Mouse (Mus musculus): ENCODE measurements around the gene Itprid2. TPM values are rescaled to one million over a fixed set of nuclear protein-coding genes. Genes with fewer than 3 reads are reported as not detected.
A peak's percentile ranks its signal among the peaks of the same experiment; 100 is the strongest.

Gene Itprid2
- polyA plus RNA-seq, 1 experiment from 2014 or later, result 4.9 TPM

- no peaks in the 10 kb centered on the region for H3K9me3 ChIP-seq
- 92% methylated on average over 4 of the region's 4 CpGs for WGBS
- no peak overlapping the region for H3K27ac ChIP-seq
- H3K36me3 ChIP-seq (replicated peaks), result no peaks in the 10 kb centered on the region
- H3K4me1 ChIP-seq, result no peaks in the 10 kb centered on the region
- H3K4me2 ChIP-seq, result no peak overlapping the region
- no peaks in the 10 kb centered on the region for H3K27me3 ChIP-seq
- no peak overlapping the region for H3K9ac ChIP-seq
- ATAC-seq (ENCODE audit: low FRiP score), result no peak
- no peak overlapping the region for H3K4me3 ChIP-seq (replicated peaks)
Measured at GRCm38 (mm10) chr2:79695190-79695589, 60.0 kb downstream of the Itprid2 start.

- Histone ChIP-seq H3K27me3 (no peaks in the 10 kb centered on the region), H3K4me3 (replicated peaks) (no peak overlapping the region), H3K4me2 (no peak overlapping the region), H3K9me3 (no peaks in the 10 kb centered on the region), H3K36me3 (replicated peaks) (no peaks in the 10 kb centered on the region), H3K9ac (no peak overlapping the region), H3K4me1 (no peaks in the 10 kb centered on the region), H3K27ac (no peak overlapping the region)
- no peak for ATAC-seq (ENCODE audit: low FRiP score)
- WGBS, result 92% methylated on average over 12 of the region's 12 CpGs
Measured at GRCm38 (mm10) chr2:79695939-79696338, 60.8 kb downstream of the Itprid2 start.

- no peaks in the 10 kb centered on the region for H3K4me1 ChIP-seq
- H3K36me3 ChIP-seq (replicated peaks), result no peaks in the 10 kb centered on the region
- H3K27ac ChIP-seq, result no peak overlapping the region
- no peak overlapping the region for H3K9ac ChIP-seq
- no peak overlapping the region for H3K4me3 ChIP-seq (replicated peaks)
- no peak for ATAC-seq (ENCODE audit: low FRiP score)
- WGBS, result 88% methylated on average over 10 of the region's 10 CpGs
- H3K9me3 ChIP-seq, result no peaks in the 10 kb centered on the region
- no peaks in the 10 kb centered on the region for H3K27me3 ChIP-seq
- H3K4me2 ChIP-seq, result no peak overlapping the region
Measured at GRCm38 (mm10) chr2:79696478-79697230, 61.5 kb downstream of the Itprid2 start.

GRCm38 (mm10) chr2:79698166-79698565, 63.0 kb downstream of the Itprid2 start:
- no peak overlapping the region for H3K9ac ChIP-seq
- H3K36me3 ChIP-seq (replicated peaks), result no peaks in the 10 kb centered on the region
- no peak overlapping the region for H3K4me2 ChIP-seq
- no peak overlapping the region for H3K27ac ChIP-seq
- no peaks in the 10 kb centered on the region for H3K9me3 ChIP-seq
- H3K4me3 ChIP-seq (replicated peaks), result no peak overlapping the region
- WGBS, result 72% methylated on average over 2 of the region's 2 CpGs
- H3K27me3 ChIP-seq, result no peaks in the 10 kb centered on the region
- ATAC-seq (ENCODE audit: low FRiP score), result no peak
- H3K4me1 ChIP-seq, result no peaks in the 10 kb centered on the region

- 88% methylated on average over 2 of the region's 2 CpGs for WGBS
- H3K27me3 ChIP-seq, result no peaks in the 10 kb centered on the region
- no peak overlapping the region for H3K4me3 ChIP-seq (replicated peaks)
Measured at GRCm38 (mm10) chr2:79704773-79705172, 69.6 kb downstream of the Itprid2 start.

GRCm38 (mm10) chr2:79707575-79707974, 72.4 kb downstream of the Itprid2 start, which contains the start of gene Ppp1r1c:
Gene Ppp1r1c, plus strand, starts transcription at chr2:79707780.
- ATAC-seq (ENCODE audit: low FRiP score), result no peak
- H3K4me2 ChIP-seq, result no peak within 1 kb of the TSS
- no peaks in the 10 kb centered on the region for H3K9me3 ChIP-seq
- no peaks in the 10 kb centered on the region for H3K27me3 ChIP-seq
- H3K36me3 ChIP-seq (replicated peaks), result no peaks in the 10 kb centered on the region
- H3K9ac ChIP-seq, result no peak within 1 kb of the TSS
- H3K4me1 ChIP-seq, result no peaks in the 10 kb centered on the region
- H3K27ac ChIP-seq, result no peak within 1 kb of the TSS
- H3K4me3 ChIP-seq (replicated peaks), result no peak within 1 kb of the TSS
- WGBS, result 87% methylated on average over 6 of the region's 6 CpGs

More at GRCm38 (mm10) chr2:79704773-79705172, 69.6 kb downstream of the Itprid2 start:
- H3K9me3 ChIP-seq, result no peaks in the 10 kb centered on the region
- no peak overlapping the region for H3K27ac ChIP-seq
- H3K4me2 ChIP-seq, result no peak overlapping the region
- H3K36me3 ChIP-seq (replicated peaks), result no peaks in the 10 kb centered on the region
- no peak for ATAC-seq (ENCODE audit: low FRiP score)
- H3K9ac ChIP-seq, result no peak overlapping the region
- no peaks in the 10 kb centered on the region for H3K4me1 ChIP-seq

- H3K4me3 ChIP-seq (replicated peaks), result no peak overlapping the region
- H3K27me3 ChIP-seq, result no peaks in the 10 kb centered on the region
- H3K4me1 ChIP-seq, result no peaks in the 10 kb centered on the region
- H3K27ac ChIP-seq, result no peak overlapping the region
- no peak overlapping the region for H3K4me2 ChIP-seq
- H3K9ac ChIP-seq, result no peak overlapping the region
- H3K36me3 ChIP-seq (replicated peaks), result no peaks in the 10 kb centered on the region
- 90% methylated on average over 3 of the region's 3 CpGs for WGBS
- H3K9me3 ChIP-seq, result no peaks in the 10 kb centered on the region
- no peak for ATAC-seq (ENCODE audit: low FRiP score)
Measured at GRCm38 (mm10) chr2:79713662-79714091, 78.5 kb downstream of the Itprid2 start.

- H3K9me3 ChIP-seq, result no peaks in the 10 kb centered on the region
- no peak overlapping the region for H3K27ac ChIP-seq
- no peaks in the 10 kb centered on the region for H3K36me3 ChIP-seq (replicated peaks)
- no peak overlapping the region for H3K4me3 ChIP-seq (replicated peaks)
- 84% methylated on average over 6 of the region's 6 CpGs for WGBS
- ATAC-seq (ENCODE audit: low FRiP score), result no peak
- no peak overlapping the region for H3K4me2 ChIP-seq
- H3K4me1 ChIP-seq, result no peaks in the 10 kb centered on the region
- H3K9ac ChIP-seq, result no peak overlapping the region
- no peaks in the 10 kb centered on the region for H3K27me3 ChIP-seq
Measured at GRCm38 (mm10) chr2:79714745-79715144, 79.6 kb downstream of the Itprid2 start.

- Histone ChIP-seq H3K36me3 (replicated peaks) (no peaks in the 10 kb centered on the region), H3K9ac (no peak overlapping the region), H3K9me3 (no peaks in the 10 kb centered on the region), H3K4me2 (no peak overlapping the region), H3K27me3 (no peaks in the 10 kb centered on the region), H3K4me3 (replicated peaks) (no peak overlapping the region), H3K27ac (no peak overlapping the region), H3K4me1 (no peaks in the 10 kb centered on the region)
- 30% methylated on average over 2 of the region's 2 CpGs for WGBS
- peak; percentile 53; the same call in 1 of the 2 replicates for ATAC-seq (ENCODE audit: low FRiP score)
Measured at GRCm38 (mm10) chr2:79715925-79716324, 80.8 kb downstream of the Itprid2 start.

- H3K36me3 ChIP-seq (replicated peaks), result no peaks in the 10 kb centered on the region
- H3K4me2 ChIP-seq, result no peak overlapping the region
- no peak overlapping the region for H3K9ac ChIP-seq
- ATAC-seq (ENCODE audit: low FRiP score), result no peak
- no peaks in the 10 kb centered on the region for H3K9me3 ChIP-seq
- H3K27me3 ChIP-seq, result no peaks in the 10 kb centered on the region
- no peak overlapping the region for H3K4me3 ChIP-seq (replicated peaks)
- H3K4me1 ChIP-seq, result no peaks in the 10 kb centered on the region
- no peak overlapping the region for H3K27ac ChIP-seq
Measured at GRCm38 (mm10) chr2:79717846-79718245, 82.7 kb downstream of the Itprid2 start.

- H3K9me3 ChIP-seq, result no peaks in the 10 kb centered on the region
- H3K36me3 ChIP-seq (replicated peaks), result no peaks in the 10 kb centered on the region
- no peak overlapping the region for H3K9ac ChIP-seq
- no peak overlapping the region for H3K4me3 ChIP-seq (replicated peaks)
- no peaks in the 10 kb centered on the region for H3K27me3 ChIP-seq
- ATAC-seq (ENCODE audit: low FRiP score), result no peak
- no peak overlapping the region for H3K4me2 ChIP-seq
- 96% methylated on average over 1 of the region's 1 CpGs for WGBS
- no peak overlapping the region for H3K27ac ChIP-seq
- no peaks in the 10 kb centered on the region for H3K4me1 ChIP-seq
Measured at GRCm38 (mm10) chr2:79722415-79722814, 87.3 kb downstream of the Itprid2 start.

Data from forebrain, embryonic 12.5 days (tissue).